Mouse (Mus musculus): Measurements from ENCODE around the gene Tlr6.

Gene Tlr6

DNA sequence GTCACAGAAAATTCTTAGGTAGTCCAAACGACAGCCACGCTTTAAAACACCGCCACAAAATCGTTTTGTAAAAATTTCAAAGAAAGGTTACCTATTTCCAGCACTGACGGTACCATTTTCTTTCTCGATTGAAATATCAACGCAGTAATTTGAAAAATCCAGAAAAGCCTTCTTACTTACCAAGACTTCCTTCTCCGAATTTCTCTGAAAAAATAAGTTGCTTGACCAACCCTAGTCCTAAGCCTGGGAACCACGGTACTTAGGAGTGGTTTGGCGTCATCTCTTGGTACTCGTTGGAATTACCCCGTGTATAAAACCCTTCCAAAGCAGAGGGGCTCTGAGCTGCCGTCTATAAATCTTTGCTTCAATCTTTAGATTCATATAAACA, at the start of gene Tlr6:
TSS of gene Tlr6 (minus strand) at position 255 of the 388 bp plus-strand sequence.
- DNase-seq: peak; percentile 83

DNA sequence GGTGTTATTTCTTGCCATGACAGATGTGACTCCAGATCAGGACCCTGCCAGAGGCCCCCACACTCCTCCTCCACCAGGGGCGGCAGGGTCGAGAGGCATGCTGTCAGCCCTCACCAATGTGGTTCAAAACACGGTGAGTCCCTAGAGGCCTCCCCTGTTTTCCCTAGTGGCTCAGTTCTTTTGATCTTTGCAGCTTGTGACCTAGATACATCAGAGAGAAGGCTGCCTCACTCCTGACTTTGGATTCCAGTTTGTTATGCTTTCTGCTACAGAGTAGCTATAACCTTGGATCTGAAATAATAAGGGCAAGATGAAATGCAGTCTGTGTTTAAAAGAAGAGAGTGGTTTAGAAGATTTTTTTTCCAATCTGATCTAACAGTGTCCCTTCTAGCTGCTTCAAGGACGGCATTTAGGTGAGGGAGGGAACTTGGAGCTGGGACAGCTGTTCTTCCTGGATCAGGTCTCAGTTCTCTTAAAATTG, 46.2 kb upstream of the Tlr6 start:
- DNase-seq: no peak

DNA sequence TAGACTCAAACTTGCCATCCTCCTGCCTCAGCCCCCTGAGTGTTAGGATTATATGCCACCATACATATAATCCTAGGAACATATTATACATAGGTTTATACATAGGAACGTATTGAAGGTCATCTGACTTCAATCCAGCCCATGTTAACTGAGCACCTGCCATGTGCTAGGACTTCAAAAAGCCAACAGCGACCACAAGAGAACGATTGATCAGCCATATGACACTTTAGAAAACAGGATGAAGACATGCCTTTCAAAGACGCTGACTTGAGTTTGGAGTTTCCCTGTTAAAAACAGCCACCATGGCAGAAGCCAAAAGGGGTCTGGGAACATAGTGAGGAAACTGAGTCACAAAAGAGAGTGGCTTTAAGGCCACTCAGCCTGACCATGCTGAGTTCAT, 45.4 kb upstream of the Tlr6 start:
- no peak for DNase-seq

DNA sequence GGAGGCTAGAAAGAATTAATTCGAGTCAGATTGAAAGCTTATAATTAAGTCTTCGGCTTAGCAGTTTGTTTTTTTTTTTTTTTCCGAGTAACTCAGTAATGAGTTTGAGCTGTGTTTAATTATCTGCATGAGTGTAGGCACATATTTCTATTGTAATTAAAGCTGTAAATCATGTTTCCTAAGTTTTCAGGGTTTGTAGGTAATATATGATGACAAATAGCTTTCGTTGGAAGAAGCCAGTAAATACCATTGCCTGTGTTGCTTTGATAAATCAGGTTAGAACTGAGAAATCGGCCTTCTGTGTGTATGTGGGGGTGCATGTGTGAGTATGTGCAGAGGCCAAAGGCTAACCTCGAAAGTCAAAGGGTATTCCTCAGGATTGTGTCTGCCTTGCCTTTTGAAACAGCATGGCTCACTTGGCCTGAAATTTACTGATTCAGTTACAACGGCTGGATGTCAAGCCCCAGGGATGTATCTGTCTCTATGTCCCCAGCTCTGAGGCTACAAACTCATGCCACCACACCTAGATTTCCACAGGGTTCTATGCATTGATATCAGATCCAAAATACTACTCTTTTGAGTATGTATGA, 44.1 kb upstream of the Tlr6 start:
- no peak for DNase-seq

DNA sequence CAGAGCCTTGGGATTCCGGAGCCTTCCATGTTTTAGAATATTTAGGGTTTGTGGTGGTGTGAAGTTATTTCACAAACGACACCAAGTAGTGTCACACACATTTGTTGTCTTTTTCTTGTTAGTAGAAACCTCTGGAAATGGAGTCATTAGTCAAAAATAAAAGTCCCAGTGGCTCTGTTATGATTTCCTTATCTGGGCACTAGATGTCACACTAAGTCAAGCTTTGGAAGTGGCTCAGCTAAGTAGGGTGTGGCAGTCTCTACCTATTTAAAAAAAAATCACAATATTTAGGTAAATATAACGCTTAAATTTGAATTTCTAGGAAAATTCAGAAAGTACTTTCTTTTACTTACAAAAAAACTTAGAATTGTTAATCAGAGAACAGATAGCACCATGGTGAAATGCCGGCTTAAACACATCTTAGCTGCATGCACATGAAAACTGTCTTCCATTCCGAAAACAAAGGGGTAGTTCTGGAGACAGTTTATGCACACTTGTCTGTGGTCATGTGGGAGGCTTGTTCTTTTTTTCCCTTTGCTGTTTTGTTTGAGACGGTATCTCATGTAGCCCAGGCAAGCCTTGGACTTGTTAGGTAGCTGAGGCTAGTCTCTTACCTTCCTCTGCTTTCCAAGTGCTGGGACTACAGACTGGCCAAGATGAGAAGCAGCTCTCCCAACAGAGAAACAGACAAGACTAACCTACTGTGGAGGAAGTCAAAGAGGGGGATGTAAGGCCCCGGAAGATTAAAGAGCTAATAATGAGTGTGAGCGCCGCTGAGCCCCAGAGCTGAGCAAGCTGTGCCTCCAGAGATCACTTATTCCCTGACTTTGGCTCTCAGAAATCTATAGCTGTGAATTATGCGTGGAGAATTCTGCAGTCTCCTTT, 43.3 kb upstream of the Tlr6 start:
- peak; percentile 63 for DNase-seq

DNA sequence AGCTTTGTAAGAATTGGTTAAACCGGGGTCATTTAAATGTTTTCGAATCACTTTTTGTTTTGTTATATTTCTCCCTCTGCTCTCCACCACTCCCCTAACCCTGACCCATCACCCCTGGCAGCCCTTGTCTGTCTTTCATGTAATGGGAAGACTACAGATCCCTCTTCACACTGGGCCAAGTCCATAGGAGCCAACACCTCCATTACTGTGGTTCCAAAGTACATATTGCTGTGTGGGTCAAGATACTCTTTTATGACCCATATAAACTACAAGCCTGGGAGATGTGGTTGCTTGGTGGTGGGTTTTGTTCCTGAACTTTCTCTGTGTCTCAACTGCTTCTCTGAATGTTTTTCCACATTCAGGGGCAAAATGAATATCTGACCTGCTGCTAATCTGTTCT, 35.5 kb upstream of the Tlr6 start:
- no peak for DNase-seq

DNA sequence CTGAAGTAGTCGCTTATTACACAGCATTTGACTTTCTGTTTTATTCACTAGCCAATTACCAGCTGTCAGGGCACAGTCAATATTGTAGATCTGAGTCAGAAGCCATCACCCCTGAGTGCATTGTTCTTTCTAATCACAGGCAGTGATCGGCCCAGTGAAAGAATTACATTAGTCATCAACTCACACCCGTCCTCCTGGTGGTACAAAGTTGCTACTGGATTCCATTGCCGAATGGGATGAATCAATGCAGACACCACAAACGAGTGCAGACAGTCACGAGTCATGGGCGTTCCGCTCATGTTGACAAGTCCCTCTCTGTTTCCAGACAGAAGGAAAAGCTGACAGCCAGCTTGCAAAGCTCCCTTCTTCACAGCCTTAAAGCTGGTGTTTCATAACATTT, 32.6 kb upstream of the Tlr6 start:
- DNase-seq: no peak

DNA sequence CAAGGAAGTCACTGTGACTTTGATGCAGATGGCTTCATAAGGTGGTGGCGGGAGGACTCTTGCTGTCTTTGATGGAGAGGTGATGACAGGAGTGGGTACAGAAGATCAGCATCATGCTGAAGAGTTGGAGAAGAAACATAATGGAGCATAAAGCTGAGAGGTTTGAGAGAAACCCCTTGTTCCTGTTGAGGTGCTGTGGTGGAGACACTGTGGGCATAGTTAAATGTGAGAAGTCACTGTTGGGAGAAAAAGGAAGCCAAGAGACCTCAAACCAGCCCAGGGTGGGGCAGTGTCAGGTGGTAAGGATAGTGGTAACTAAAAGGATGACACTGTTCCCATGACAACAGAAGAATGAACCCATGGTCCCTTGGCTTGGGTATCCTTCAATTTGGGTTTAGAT, 30.0 kb upstream of the Tlr6 start:
- no peak for DNase-seq

DNA sequence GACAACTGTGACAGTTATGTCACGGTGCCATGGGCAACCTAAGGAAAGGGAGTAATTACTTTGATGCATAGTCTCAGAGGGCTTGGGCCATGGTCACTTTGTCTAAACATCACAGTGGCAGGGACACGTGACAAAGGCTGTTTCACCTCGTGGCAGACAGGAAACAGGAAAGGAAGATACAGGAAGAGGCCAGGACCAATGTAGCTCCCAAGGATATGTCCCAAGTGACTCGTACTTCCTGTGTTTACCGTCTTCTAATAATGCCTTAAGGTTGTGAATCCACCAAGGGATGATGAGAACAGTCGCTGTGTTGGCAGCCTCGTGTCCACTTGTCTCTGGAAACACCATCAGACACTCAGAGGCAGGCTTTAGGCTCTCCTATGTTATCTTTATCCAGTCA, 26.1 kb upstream of the Tlr6 start:
- DNase-seq: peak; percentile 47

DNA sequence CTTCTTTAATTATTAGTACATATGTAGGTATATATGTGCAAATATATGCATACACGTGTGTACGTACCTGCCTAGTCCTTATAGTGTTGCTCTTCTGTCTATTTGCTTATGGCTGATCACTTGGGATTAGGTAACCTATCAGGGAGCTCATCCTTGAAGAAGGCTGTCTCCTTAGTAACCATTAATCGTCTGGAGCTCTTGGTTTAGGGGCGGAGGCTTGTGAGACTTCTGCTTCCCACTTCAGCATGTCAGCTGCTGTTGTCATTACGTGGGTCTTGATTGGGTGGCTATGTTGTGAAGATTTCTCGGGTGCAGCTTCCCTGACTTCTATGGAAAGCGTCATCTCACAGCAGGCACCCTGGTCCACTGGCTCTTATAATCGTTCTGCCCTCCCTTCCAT, 17.2 kb upstream of the Tlr6 start:
- DNase-seq: no peak

DNA sequence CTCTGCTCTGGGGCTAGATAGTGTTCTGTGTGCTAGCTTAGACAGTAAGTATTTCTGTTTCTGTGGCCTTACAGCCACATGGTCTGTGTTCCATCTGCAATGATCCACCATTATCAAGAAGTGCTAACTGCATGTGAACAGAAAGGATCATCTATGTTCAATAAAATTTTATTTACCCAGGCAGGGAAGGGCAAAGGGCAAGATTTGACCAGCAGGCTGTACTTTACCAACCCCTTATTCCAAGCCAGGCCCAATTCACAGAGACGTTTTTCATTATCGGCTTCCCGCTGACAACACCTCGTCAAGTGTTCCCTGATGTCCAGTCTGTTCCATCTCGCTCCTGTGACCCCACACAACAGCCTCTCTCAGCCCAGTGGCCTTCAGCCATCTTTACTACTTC, 15.2 kb upstream of the Tlr6 start:
- DNase-seq: no peak

DNA sequence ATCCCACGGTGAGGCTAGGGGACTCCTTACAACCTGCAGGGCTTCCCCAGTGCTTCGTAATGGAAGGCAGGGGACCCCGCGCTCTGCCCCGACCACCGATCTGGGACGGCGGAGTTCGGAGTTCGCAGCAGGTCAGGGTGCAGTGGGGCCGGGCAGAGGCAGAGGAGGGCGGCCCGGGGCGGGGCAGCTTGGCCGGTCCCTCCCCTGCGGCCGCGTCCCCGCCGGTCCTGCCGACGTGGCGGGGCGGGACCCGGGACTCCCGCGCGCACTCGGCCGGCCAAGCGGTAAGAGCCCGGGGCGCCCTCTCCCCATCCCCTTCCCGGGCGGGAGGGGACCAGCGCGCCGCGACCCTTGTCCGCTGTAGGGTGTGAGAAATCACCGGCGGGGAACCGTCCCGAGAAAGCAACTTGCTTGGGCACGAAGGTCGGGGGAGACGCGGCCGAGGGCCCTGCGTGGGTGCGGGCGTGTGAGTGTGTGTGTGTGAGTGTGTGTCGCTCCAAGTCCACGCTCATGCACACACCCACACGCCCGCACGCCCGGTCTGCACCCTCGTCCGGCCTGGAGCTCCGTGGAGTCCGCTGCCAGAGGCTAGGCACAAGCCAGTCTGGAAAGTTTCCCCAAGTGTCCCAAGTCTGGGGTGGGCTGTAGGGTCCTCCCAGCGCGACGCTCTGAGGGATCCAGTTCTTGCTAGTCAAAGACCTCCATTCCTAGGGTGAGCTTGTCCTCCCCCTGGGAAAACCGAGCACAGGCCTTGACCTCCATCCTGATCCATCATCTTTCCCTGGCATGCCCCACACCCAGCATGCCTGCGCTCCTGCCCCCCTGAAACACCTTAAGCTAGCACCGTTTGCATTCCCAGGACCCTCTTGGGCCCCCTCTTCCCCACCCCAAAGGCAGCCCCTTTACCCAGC, 10.2 kb upstream of the Tlr6 start, which contains the start of gene Fam114a1:
TSS of gene Fam114a1 (plus strand) at position 211 of the 911 bp plus-strand sequence.
- peak; percentile 86 for DNase-seq

DNA sequence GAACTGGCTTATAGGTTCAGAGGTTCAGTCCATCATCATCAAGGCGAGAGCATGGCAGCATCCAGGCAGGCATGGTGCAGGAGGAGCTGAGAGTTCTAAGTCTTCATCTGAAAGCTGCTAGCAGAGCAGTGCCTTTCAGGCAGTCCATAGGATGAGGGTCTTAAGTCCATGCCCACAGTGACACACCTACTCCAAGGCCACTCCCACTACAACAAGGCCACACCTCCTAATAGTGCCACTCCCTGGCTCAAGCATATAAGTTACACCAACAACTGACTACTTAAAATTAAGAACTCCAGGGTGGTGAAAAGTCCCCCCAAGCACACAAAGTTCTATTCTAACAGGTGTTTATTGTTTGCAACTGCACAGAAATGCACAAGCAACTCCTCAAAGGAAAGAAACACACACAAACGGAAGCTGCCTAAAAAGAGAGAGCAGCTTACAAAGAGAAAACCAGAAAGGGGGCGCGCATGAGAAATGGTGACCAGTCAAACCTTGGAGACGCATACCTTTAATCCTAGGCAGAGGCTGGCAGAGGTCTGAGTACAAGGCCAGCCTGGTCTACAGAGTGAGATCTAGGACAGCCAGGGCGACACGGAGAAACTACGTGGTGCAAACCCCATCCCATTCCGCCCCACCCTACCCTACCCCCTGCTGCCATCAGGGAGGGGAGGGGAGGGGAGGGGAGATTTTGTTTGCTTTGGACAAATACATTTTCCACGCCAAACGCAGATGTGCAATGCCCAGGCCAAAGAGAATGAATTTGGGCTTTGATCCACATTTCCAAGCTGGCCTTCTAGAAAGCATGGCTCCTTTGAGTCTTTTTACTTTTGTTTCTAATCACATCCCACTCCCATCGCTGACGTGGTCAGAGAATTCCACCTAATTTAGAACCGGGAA, 9.3 kb upstream of the Tlr6 start:
- DNase-seq: peak; percentile 62

DNA sequence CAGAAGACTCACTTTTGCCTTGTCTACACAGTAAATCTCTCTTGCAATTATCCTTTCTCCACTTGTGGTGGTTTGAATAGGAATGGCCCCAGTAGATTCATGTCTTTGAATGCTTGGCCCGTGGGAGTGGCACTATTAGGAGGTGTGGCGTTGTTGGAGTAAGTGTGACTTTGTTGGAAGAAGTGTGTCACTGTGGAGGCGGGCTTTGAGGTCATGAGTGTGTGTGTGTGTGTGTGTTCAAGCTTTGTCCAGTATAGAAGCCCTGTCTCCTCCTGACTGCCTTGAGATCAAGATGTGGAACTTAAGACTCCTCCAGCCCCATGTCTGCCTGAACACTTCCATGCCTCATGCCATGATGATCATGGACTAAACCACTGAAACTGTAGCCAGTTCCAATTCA, 3.8 kb upstream of the Tlr6 start:
- no peak for DNase-seq

DNA sequence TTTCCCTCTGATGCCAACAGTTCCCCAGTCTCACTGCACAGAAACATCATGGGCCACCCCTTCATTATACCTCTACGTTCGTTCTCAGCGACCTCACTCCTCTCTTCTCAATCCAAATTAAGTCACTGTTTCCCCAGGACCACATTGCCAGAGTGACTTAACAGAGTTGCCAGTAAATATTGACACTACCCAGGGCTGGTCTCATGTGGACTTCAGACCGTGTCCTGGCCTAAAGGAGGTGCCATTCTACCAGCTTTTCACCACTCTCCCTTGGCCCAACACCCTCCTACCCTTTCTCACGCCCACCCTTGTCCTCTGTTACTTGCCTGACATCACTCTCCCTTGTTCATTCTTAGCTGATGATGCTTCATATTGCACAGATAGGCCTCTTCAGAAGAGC, 3.4 kb upstream of the Tlr6 start:
- DNase-seq: no peak

DNA sequence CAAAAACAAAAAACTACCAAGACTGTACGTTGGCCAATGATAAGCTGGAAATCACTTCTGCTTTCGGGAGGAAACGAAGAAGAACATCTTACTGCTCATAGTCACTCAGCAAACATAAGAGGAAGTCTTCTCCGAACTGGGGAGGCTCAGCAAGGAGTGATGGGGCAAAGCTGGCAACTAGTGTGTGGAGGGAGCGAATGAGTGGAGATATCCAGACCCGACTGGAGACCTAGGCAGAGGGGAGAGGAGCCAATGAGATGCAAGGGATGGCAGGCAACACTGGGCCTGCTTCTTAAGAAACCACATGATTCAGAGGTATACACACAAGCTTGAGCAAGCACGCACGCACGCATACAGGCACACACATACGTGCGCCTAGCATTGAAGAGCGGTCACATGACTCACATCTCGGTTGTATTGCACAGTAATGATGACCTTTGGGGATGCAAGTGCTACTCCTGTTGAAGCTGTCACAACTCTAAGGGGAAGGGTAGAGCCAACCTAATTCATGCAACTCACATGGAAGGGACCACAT, 1.0 kb upstream of the Tlr6 start:
- peak; percentile 52 for DNase-seq

DNA sequence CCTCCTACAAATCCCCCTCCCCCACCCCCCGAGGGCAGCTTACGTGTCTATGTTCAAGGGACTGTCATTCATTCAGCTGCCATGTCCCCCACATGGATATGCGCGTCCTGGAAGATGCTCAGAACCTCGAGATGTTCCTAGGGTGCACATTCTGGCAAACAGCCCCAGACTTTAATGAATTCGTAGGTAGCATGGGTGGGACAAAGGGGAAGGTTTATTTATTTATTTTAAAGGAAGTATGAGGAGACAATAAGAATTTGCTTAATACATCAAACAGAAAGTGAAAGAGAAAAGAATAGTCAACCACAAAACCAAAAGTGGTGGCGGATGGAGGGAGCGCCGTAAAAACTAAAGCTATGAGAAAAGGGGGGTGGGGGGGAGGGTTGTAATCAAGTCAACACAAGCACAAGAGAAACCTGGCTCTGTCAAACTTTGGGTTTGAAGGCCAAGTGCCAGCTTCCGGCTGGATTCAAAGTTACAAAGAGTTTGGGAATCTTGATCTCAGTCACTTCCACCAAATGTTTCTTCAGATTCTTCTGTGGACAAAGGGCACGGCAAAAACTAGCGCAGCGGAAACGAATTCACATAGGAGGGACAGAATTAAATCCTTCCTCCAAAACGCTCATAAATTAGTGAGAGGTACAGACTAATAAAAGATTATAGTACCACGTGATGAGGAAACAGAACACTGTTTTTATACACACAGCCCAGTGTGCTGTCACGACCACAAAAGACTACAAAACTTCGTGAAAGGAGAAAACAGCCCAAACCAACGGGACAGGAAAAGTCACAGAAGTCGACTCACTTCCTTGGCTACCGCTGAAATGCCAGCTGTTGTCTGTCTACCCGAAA, 680 bp downstream of the Tlr6 start:
- peak; percentile 25 for DNase-seq

DNA sequence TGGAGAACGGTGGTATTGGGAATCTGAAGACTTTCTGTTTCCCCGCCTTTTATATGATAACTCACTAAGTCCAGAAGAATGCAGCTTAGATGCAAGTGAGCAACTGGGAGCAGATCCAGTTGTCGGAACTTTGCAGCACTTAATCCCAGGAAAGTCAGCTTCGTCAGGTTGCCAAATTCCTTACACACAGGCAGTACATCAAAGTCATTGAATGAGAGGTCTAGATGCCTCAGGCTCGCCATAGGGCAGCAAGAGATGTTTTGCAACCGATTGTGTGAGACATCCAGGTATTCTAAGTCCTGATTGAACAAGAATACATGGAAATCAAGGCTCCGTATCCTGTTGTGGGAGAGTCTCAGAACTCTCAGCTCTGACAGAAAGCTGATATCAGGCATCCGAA, 5.0 kb downstream of the Tlr6 start:
- no peak for DNase-seq

DNA sequence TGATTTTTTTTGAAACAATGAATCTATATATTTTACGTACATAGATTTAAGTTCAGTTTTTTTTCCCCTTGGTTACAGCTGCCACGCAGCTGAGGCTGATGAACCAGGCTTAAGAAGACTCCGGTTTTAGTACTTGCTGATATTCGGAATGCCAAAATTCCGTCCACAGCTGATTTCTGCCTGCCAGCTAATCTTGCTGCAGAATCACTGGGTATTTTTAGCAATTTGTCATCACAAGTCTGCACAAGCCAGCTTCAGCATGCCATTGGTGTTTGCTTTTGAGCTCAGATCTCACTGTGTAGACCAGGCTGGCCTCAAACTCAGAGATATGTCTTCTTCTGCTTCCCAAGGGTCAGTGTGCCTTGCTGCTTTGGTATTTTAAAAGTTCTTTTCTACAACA, 8.4 kb downstream of the Tlr6 start:
- no peak for DNase-seq

DNA sequence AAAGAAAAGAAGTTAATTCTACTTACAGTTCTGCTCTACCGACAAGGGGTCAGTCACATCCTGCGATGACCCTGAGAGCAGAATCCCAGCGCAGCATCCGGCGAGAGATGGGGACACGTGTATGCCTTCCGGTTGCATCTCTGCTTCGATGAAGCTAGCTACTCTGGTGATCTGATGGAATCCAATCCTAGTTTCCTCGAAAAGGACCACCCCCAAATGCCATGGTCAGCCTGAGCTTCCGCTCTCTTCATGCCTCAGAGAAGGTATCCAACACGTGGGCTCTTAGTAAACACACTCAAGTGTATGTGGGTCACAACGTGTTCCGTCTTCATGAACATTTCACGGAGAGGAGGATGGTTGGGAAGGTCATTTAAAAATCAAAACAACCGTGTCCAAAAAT, 27.1 kb downstream of the Tlr6 start:
- no peak for DNase-seq

DNA sequence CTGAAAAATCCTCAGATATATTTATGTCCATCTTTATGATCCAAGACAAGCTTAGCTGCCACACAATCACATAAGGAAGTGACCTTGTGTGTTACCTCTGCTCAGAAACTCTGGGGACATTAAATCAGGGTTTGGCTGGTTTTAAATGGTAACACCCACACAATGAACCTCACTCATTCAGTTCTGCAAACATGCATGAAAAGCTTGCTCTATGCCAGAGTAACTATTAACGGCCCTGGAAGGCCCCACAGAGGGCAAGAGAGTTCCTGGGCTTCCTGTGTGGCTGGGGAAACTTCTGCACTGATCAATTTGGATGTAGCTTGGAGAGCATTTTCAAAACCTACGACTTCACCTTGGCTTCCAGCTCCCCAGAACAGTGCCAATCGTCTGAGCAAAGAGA, 27.7 kb downstream of the Tlr6 start:
- DNase-seq: no peak

All from lung, postnatal 36 days (tissue).